Mouse (Mus musculus) lung, embryonic 14.5 days (tissue): ENCODE results near the gene Mrpl33. TPM values are rescaled to one million over a fixed set of nuclear protein-coding genes. Genes with fewer than 3 reads are reported as not detected.

ENCODE experiments used
- ATAC-seq: fragments of 200-750 bp; cut with Nextera tagmentation; 2 replicates; pipeline ENCODE4 v1.8.0; 2017; ENCODE audit warnings: mild to moderate bottlenecking, moderate TSS enrichment, moderate library complexity; ENCODE audit not compliant: insufficient read depth
- DNase-seq: peaks from one replicate; pipeline ENCODE4 v3.0.0-alpha.2; 2015
- H3K27ac ChIP-seq: fragments of 300-500 bp; sonication (generic); 2 replicates; pipeline ENCODE4 v1.5.1; 2014; ENCODE audit warnings: low read depth, mild to moderate bottlenecking, moderate library complexity
- H3K27me3 ChIP-seq: fragments of 300-500 bp; sonication (generic); 2 replicates; pipeline ENCODE4 v1.6.1; 2014; ENCODE audit warnings: low read length, control low read depth; ENCODE audit not compliant: insufficient read depth
- H3K36me3 ChIP-seq: fragments of 300-500 bp; sonication (generic); 2 replicates; pipeline ENCODE4 v1.6.1; 2014; ENCODE audit warnings: control low read depth; ENCODE audit not compliant: insufficient read depth
- H3K4me1 ChIP-seq: fragments of 300-500 bp; sonication (generic); 2 replicates; pipeline ENCODE4 v1.6.1; 2014; ENCODE audit warnings: antibody characterized with exemption, control low read depth; ENCODE audit not compliant: insufficient read depth
- H3K4me2 ChIP-seq: fragments of 300-500 bp; sonication (generic); 2 replicates; pipeline ENCODE4 v1.6.1; 2014; ENCODE audit warnings: mild to moderate bottlenecking
- H3K4me3 ChIP-seq: fragments of 300-500 bp; sonication (generic); 2 replicates; pipeline ENCODE4 v1.5.1; 2014; ENCODE audit warnings: low read depth, low read length
- H3K9ac ChIP-seq: fragments of 300-500 bp; sonication (generic); 2 replicates; pipeline ENCODE4 v1.6.1; 2014
- H3K9me3 ChIP-seq: fragments of 300-500 bp; sonication (generic); 2 replicates; pipeline ENCODE4 v1.6.1; 2016; ENCODE audit warnings: low read depth, low read length, control low read depth
- CTCF ChIP-seq: IDR thresholded peaks from 2 replicates; pipeline ENCODE4 v1.5.1; 2016; ENCODE audit warnings: antibody characterized with exemption, low read depth
- WGBS: fragments of 180-500 bp; shearing (Covaris S2); extraction: QIAGEN DNeasy Blood & Tissue Kit; methylation state at CpG from one replicate; pipeline ENCODE4 v1.1.7; 2014; 5-methylcytosine and 5-hydroxymethylcytosine counted together
- polyA plus RNA-seq: library from polyadenylated mRNA; unstranded; fragments of >200 nt; fragmentation: Nextera tagmentation; extraction: Ambion mirVana; gene quantifications from 2 replicates; pipeline ENCODE4 v1.2.1, GENCODE M21; 2014

Mrpl33 gene
- polyA plus RNA-seq, 1 experiment from 2014 or later = 272 TPM

- no peak for DNase-seq
- no peaks in the 10 kb centered on the region for H3K27me3 ChIP-seq
- H3K4me3 ChIP-seq = peak within 1 kb of the TSS; percentile 76
- no peaks in the 10 kb centered on the region for H3K36me3 ChIP-seq
- 0 out of 2 replicates have a peak, but pooled peaks cover 3% of the 10 kb centered on the region for H3K4me1 ChIP-seq
- TF ChIP-seq CTCF = no peak
- H3K4me2 ChIP-seq = peak within 1 kb of the TSS; percentile 84
- H3K27ac ChIP-seq = peak within 1 kb of the TSS; percentile 91
- ATAC-seq = no peak; the same call in 1 of the 2 replicates
- 6% methylated on average over 18 of the region's 18 CpGs for WGBS
- H3K9ac ChIP-seq = peak within 1 kb of the TSS; percentile 87
- H3K9me3 ChIP-seq = no peaks in the 10 kb centered on the region
These were observed 100.4 kb downstream of the Mrpl33 start, which contains the start of gene Rbks for GRCm38 (mm10) chr5:31696971-31697643. Gene Rbks (minus strand): TSS chr5:31697627.

GRCm38 (mm10) chr5:31697644-31698296 lies 101.0 kb downstream of the Mrpl33 start, which contains the start of gene Babam2:
Gene Babam2 (plus strand): TSS chr5:31697684.
- Histone ChIP-seq H3K4me2 (peak within 1 kb of the TSS; percentile 84), H3K4me1 (0 out of 2 replicates have a peak, but pooled peaks cover 3% of the 10 kb centered on the region), H3K36me3 (no peaks in the 10 kb centered on the region), H3K27ac (peak within 1 kb of the TSS; percentile 91), H3K9me3 (no peaks in the 10 kb centered on the region), H3K27me3 (no peaks in the 10 kb centered on the region), H3K9ac (peak within 1 kb of the TSS; percentile 87), H3K4me3 (peak within 1 kb of the TSS; percentile 76)
- TF ChIP-seq CTCF = no peak
- under 1% methylated on average over 71 of the region's 71 CpGs for WGBS
- ATAC-seq (peak; percentile 92), DNase-seq (peak; percentile 95)

DNA sequence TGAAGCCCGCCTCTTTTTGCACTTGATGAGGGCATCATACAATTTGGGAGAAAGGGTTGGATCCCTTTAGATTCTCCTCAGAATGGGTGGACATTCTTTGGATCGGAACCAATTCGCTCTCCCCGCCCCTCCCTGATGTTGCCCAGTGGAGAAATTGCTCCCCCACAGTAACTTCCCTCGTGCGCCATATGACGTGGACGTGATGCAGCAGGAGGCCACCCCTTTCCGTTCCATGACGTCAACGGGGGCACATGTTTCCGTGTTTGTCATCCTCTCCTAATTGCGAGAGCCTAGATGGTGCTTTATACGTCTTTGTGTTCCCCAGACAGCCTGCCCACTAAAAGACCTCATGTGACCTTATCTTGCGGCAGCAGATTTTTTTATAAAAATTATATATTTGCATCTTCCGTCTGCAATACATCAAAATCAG lies 101.6 kb downstream of the Mrpl33 start:
- H3K4me3 ChIP-seq = peak overlapping the region; percentile 76
- no peaks in the 10 kb centered on the region for H3K9me3 ChIP-seq
- peak overlapping the region; percentile 91 for H3K27ac ChIP-seq
- DNase-seq (peak; percentile 91), ATAC-seq (peak; percentile 79)
- H3K9ac ChIP-seq = peak overlapping the region; percentile 87
- H3K4me1 ChIP-seq = 0 out of 2 replicates have a peak, but pooled peaks cover 3% of the 10 kb centered on the region
- H3K4me2 ChIP-seq = peak overlapping the region; percentile 84
- no peak for TF ChIP-seq CTCF
- 3% methylated on average over 16 of the region's 16 CpGs for WGBS
- no peaks in the 10 kb centered on the region for H3K36me3 ChIP-seq
- H3K27me3 ChIP-seq = no peaks in the 10 kb centered on the region

DNA sequence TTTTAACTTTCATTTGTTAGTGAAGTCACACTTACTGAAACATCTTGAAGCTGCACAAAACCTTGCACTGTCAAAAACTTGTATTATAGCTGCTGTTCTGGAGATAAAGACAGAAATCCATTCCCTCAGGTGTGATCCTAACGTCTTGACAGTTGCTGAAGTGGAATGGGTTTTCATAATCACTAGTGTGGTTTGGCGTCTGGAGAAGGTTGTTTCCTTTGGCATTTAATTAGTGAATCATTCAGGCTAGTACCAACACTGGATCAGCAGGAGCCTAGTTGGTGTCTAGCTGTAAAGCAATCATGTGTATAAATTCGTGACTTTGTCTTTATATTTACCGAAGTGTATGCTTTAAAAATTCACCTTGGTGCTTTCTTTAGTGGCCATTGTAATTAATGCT lies 102.2 kb downstream of the Mrpl33 start:
- H3K4me2 ChIP-seq = peak overlapping the region; percentile 84
- H3K27me3 ChIP-seq = no peaks in the 10 kb centered on the region
- no peak for ATAC-seq
- no peak for DNase-seq
- no peaks in the 10 kb centered on the region for H3K36me3 ChIP-seq
- peak overlapping the region; percentile 76; the same call in 1 of the 2 replicates for H3K4me3 ChIP-seq
- H3K9me3 ChIP-seq = no peaks in the 10 kb centered on the region
- H3K27ac ChIP-seq = peak overlapping the region; percentile 91; the same call in 1 of the 2 replicates
- 0 out of 2 replicates have a peak, but pooled peaks cover 3% of the 10 kb centered on the region for H3K4me1 ChIP-seq
- WGBS = 47% methylated on average over 4 of the region's 4 CpGs
- H3K9ac ChIP-seq = no peak overlapping the region
- no peak for TF ChIP-seq CTCF

- ATAC-seq = no peak
- H3K4me1 ChIP-seq = 0 out of 2 replicates have a peak, but pooled peaks cover 3% of the 10 kb centered on the region
- no peak for TF ChIP-seq CTCF
- no peak overlapping the region for H3K27ac ChIP-seq
- DNase-seq = no peak
- no peaks in the 10 kb centered on the region for H3K9me3 ChIP-seq
- no peaks in the 10 kb centered on the region for H3K27me3 ChIP-seq
- no peak overlapping the region for H3K9ac ChIP-seq
- H3K4me3 ChIP-seq = no peak overlapping the region
- no peak overlapping the region for H3K4me2 ChIP-seq
- no peaks in the 10 kb centered on the region for H3K36me3 ChIP-seq
These were observed 102.7 kb downstream of the Mrpl33 start for GRCm38 (mm10) chr5:31699397-31699796.

DNA sequence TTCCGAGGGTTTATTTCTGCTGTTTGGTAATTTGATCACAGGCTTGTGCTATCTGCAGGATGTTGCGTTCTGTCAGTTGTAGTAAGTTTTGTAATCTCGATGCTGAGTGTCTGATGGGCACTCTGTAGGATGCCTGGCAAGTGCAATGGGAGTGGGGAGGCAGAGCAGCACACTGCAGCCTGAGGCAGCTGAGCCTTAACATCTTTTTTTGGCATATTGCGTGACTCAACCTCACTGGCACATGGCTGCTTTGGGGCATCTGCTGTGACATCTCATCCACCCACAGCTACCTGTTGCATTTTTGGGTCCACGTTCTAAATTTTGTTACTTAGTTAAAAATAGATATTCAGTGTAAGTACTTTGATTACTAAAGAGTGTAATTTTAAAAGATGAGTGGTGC lies 108.2 kb downstream of the Mrpl33 start:
- no peaks in the 10 kb centered on the region for H3K4me1 ChIP-seq
- no peak for TF ChIP-seq CTCF

GRCm38 (mm10) chr5:31706826-31707225 lies 110.1 kb downstream of the Mrpl33 start:
- H3K36me3 ChIP-seq = no peaks in the 10 kb centered on the region
- no peak overlapping the region for H3K4me2 ChIP-seq
- no peaks in the 10 kb centered on the region for H3K4me1 ChIP-seq
- 60% methylated on average over 4 of the region's 4 CpGs for WGBS
- ATAC-seq = no peak
- no peaks in the 10 kb centered on the region for H3K27me3 ChIP-seq
- H3K27ac ChIP-seq = no peak overlapping the region
- H3K9me3 ChIP-seq = no peaks in the 10 kb centered on the region
- H3K4me3 ChIP-seq = no peak overlapping the region
- no peak for TF ChIP-seq CTCF
- H3K9ac ChIP-seq = no peak overlapping the region
- DNase-seq = no peak

More for the DNA sequence above, 108.2 kb downstream of the Mrpl33 start:
- no peak overlapping the region for H3K4me3 ChIP-seq
- DNase-seq (no peak), ATAC-seq (no peak)
- H3K27me3 ChIP-seq = no peaks in the 10 kb centered on the region
- no peaks in the 10 kb centered on the region for H3K9me3 ChIP-seq
- no peak overlapping the region for H3K27ac ChIP-seq
- no peak overlapping the region for H3K9ac ChIP-seq
- no peaks in the 10 kb centered on the region for H3K36me3 ChIP-seq
- WGBS = 77% methylated on average over 5 of the region's 5 CpGs
- H3K4me2 ChIP-seq = no peak overlapping the region
